Mouse (Mus musculus): Measurements from ENCODE around the gene Myzap. TPM values are rescaled to one million over a fixed set of nuclear protein-coding genes. Genes with fewer than 3 reads are reported as not detected.
A peak's percentile ranks its signal among the peaks of the same experiment; 100 is the strongest.

Myzap gene
- polyA plus RNA-seq, 1 experiment from 2014 or later, result 18.6 TPM

DNA sequence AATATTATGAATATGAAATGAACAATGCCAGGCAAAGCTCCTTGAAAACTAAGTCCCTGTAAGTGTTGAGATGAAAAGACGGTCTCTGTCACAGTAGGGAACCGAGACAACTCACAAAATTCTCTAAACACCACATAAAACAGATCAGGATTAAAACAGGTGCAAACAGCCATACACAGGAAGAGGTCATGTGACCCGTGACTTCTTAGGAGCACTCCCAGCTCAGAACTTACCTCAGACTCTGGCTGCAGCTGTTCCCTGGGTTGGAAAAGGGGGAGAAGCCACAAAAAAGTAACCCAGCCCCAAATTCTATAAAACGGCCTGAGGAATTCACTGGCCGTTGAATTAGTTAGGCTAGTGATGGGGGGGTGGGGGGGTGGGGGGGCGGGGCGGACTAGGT lies 22.0 kb downstream of the Myzap start:
- no peaks in the 10 kb centered on the region for H3K36me3 ChIP-seq (ENCODE audit: control insufficient read depth, insufficient read depth, low read length)
- no peak overlapping the region for H3K9ac ChIP-seq (ENCODE audit: low read depth, low read length)
- no peak overlapping the region for H3K4me3 ChIP-seq (ENCODE audit: low read depth, low read length)
- peak; percentile 47 for DNase-seq (ENCODE audit: low spot score)
- peaks cover 8% of the 10 kb centered on the region; the same call in 1 of the 2 replicates for H3K4me1 ChIP-seq (ENCODE audit: control insufficient read depth, insufficient read depth, low read length)
- no peak overlapping the region for H3K27ac ChIP-seq (replicated peaks; ENCODE audit: low read depth, low read length)
- H3K27me3 ChIP-seq (replicated peaks; ENCODE audit: control insufficient read depth, insufficient read depth, low read length), result no peaks in the 10 kb centered on the region
- H3K4me2 ChIP-seq (ENCODE audit: low read depth, low read length), result no peak overlapping the region
- no peak for ATAC-seq (ENCODE audit: low read depth)
- H3K9me3 ChIP-seq (ENCODE audit: control insufficient read depth, low read length), result no peaks in the 10 kb centered on the region
- 62% methylated on average over 7 of the region's 7 CpGs for WGBS

DNA sequence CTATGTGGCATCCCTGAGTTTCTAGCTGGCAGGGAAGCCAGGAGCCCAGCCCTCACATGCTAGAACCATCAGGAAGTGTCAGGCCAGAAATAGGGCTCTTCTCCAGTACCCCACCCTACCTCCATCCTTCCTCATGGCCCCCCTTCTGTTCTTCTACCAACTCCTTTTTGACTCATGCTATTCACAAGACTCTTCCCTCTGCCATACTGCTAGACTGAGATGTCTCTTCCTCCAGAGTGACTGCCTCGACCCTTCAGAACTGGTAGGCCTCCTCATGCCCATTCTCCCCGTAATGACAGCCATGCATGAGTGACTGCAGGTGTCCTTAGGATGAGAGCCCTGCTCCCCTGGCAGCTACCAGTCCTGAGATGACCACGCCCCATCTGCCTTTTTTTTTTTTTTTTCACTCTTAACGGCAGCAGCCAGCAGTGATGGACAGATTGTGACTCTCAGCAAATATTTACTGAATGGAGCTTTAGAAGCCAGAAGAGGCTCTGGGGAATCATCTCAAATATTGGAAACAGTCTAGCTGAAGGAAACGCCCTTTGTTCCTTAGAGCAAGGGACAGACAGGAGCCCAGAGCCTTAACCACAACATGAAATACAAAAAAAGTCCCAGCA lies 23.7 kb downstream of the Myzap start:
- Histone ChIP-seq H3K9ac (ENCODE audit: low read depth, low read length) (no peak overlapping the region), H3K27ac (replicated peaks; ENCODE audit: low read depth, low read length) (0 out of 2 replicates have a peak overlapping the region, but pooled peaks have one; percentile 5), H3K4me3 (ENCODE audit: low read depth, low read length) (no peak overlapping the region), H3K36me3 (ENCODE audit: control insufficient read depth, insufficient read depth, low read length) (no peaks in the 10 kb centered on the region), H3K4me2 (ENCODE audit: low read depth, low read length) (no peak overlapping the region), H3K4me1 (ENCODE audit: control insufficient read depth, insufficient read depth, low read length) (peaks cover 8% of the 10 kb centered on the region; the same call in 1 of the 2 replicates), H3K27me3 (replicated peaks; ENCODE audit: control insufficient read depth, insufficient read depth, low read length) (no peaks in the 10 kb centered on the region), H3K9me3 (ENCODE audit: control insufficient read depth, low read length) (no peaks in the 10 kb centered on the region)
- DNase-seq (ENCODE audit: low spot score), result no peak
- 31% methylated on average over 5 of the region's 5 CpGs for WGBS
- ATAC-seq (ENCODE audit: low read depth), result no peak

DNA sequence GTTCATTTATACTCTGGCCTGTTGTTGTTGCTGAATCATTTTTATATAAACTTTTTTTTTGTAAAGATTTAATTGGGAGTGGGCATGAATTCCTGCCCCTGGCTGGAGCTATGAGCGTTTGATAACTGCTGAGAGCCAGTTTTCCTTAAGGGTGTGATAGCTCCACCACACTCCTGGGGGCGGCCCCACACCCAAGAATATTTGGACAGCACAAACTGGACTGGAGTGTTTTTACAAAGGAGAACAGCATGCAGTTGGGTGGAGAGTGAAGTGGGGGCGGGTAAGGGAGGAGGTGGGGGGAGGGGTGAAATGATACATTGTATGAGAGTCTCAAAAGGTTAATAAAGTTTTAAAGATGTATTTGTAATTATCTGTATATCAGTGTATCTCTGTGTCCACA lies 24.8 kb downstream of the Myzap start:
- H3K36me3 ChIP-seq (ENCODE audit: control insufficient read depth, insufficient read depth, low read length), result no peaks in the 10 kb centered on the region
- H3K27me3 ChIP-seq (replicated peaks; ENCODE audit: control insufficient read depth, insufficient read depth, low read length), result no peaks in the 10 kb centered on the region
- no peak overlapping the region for H3K27ac ChIP-seq (replicated peaks; ENCODE audit: low read depth, low read length)
- no peaks in the 10 kb centered on the region for H3K9me3 ChIP-seq (ENCODE audit: control insufficient read depth, low read length)
- peaks cover 8% of the 10 kb centered on the region; the same call in 1 of the 2 replicates for H3K4me1 ChIP-seq (ENCODE audit: control insufficient read depth, insufficient read depth, low read length)
- 63% methylated on average over 3 of the region's 3 CpGs for WGBS
- no peak for DNase-seq (ENCODE audit: low spot score)
- H3K9ac ChIP-seq (ENCODE audit: low read depth, low read length), result no peak overlapping the region
- no peak overlapping the region for H3K4me2 ChIP-seq (ENCODE audit: low read depth, low read length)
- no peak for ATAC-seq (ENCODE audit: low read depth)
- no peak overlapping the region for H3K4me3 ChIP-seq (ENCODE audit: low read depth, low read length)

DNA sequence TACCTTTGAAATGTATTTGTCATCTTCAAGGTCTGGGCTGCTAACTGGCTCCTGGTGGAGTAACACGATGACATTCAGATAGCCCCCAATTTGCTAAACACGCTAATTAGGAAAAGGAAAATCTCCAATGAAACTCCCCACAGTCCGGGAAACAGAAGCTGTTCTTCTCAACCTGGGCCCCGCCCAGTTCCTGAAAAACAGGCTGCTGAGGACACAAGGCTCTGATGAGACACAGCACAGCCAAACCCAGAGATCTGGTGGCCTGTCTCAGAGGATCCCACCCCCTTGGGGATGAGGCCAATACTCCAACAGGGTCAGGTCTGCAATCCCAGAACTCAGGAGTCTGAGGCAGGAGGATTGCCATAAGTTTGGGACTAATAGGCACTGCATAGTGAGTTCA lies 25.4 kb downstream of the Myzap start:
- Histone ChIP-seq H3K27me3 (replicated peaks; ENCODE audit: control insufficient read depth, insufficient read depth, low read length) (no peaks in the 10 kb centered on the region), H3K4me3 (ENCODE audit: low read depth, low read length) (no peak overlapping the region), H3K27ac (replicated peaks; ENCODE audit: low read depth, low read length) (no peak overlapping the region), H3K4me2 (ENCODE audit: low read depth, low read length) (no peak overlapping the region), H3K4me1 (ENCODE audit: control insufficient read depth, insufficient read depth, low read length) (peaks cover 8% of the 10 kb centered on the region; the same call in 1 of the 2 replicates), H3K9ac (ENCODE audit: low read depth, low read length) (no peak overlapping the region), H3K36me3 (ENCODE audit: control insufficient read depth, insufficient read depth, low read length) (no peaks in the 10 kb centered on the region), H3K9me3 (ENCODE audit: control insufficient read depth, low read length) (no peaks in the 10 kb centered on the region)
- DNase-seq (ENCODE audit: low spot score) (no peak), ATAC-seq (ENCODE audit: low read depth) (no peak)
- 36% methylated on average over 4 of the region's 4 CpGs for WGBS

DNA sequence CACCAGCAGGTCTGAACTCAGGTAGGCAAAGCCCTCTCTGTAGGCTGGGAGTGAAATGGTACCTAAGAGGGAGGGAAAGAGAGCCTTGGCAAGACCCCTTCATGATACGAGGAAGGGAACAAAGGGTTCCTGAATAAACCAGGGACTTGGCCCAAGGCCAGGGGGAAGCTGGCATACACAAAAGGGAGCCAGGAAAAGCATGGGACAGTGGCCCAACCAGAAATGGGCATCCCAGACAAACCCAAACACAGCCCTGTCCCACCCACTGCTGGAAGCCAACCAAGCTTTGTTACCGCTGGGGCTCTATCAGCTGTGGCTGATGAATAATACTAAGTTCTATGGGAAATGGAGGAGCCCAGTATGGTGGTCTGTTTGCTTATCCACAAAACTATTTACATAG lies 34.4 kb downstream of the Myzap start:
- DNase-seq (ENCODE audit: low spot score), result peak; percentile 65
- Histone ChIP-seq H3K4me1 (ENCODE audit: control insufficient read depth, insufficient read depth, low read length) (no peaks in the 10 kb centered on the region; the same call in 1 of the 2 replicates), H3K9me3 (ENCODE audit: control insufficient read depth, low read length) (no peaks in the 10 kb centered on the region), H3K4me3 (ENCODE audit: low read depth, low read length) (no peak overlapping the region), H3K4me2 (ENCODE audit: low read depth, low read length) (no peak overlapping the region), H3K9ac (ENCODE audit: low read depth, low read length) (no peak overlapping the region), H3K36me3 (ENCODE audit: control insufficient read depth, insufficient read depth, low read length) (no peaks in the 10 kb centered on the region), H3K27ac (replicated peaks; ENCODE audit: low read depth, low read length) (no peak overlapping the region), H3K27me3 (replicated peaks; ENCODE audit: control insufficient read depth, insufficient read depth, low read length) (no peaks in the 10 kb centered on the region)
- no peak for ATAC-seq (ENCODE audit: low read depth)
- WGBS, result 44% methylated on average over 2 of the region's 2 CpGs

DNA sequence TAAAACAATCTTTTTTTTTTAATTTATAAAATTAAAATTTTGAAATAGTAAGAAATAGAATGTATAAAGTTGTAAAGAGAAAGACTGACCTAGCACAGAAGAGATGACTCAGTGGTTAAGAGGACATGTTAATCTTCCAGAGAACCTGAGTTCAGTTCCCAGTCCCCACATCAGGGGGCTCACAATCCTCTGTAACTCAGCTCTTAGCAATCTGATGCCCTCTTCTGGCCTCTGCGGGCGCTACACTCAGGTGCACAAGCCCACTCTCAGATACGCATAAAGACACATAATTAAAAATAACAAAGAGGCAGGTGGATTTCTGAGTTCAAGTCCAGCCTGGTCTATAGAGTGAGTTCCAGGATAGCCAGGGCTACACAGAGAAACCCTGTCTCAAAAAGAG lies 38.2 kb downstream of the Myzap start:
- Histone ChIP-seq H3K27ac (replicated peaks; ENCODE audit: low read depth, low read length) (no peak overlapping the region), H3K36me3 (ENCODE audit: control insufficient read depth, insufficient read depth, low read length) (no peaks in the 10 kb centered on the region), H3K9me3 (ENCODE audit: control insufficient read depth, low read length) (no peaks in the 10 kb centered on the region), H3K4me3 (ENCODE audit: low read depth, low read length) (no peak overlapping the region), H3K4me1 (ENCODE audit: control insufficient read depth, insufficient read depth, low read length) (no peaks in the 10 kb centered on the region; the same call in 1 of the 2 replicates), H3K9ac (ENCODE audit: low read depth, low read length) (no peak overlapping the region), H3K27me3 (replicated peaks; ENCODE audit: control insufficient read depth, insufficient read depth, low read length) (no peaks in the 10 kb centered on the region), H3K4me2 (ENCODE audit: low read depth, low read length) (no peak overlapping the region)
- ATAC-seq (ENCODE audit: low read depth), result no peak
- 95% methylated on average over 3 of the region's 3 CpGs for WGBS
- DNase-seq (ENCODE audit: low spot score), result no peak

DNA sequence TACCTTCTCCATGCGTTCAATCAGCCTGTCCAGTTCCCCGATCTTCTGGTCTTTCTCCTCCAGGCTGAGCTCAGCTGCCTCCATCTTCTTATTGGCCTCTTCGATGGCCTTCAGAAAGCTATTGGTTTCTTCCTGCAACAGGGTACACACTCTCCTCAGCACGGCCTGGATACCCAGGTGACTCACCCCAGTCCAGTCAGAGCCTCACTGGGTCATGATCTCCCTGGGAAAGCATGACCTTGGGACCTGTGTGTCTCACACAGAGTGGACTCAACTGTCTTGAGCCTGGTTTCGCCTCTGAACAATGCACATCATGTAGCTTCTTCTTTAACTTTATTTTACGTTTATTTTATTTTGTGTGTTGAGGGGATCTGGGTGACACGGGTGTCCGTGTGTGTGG lies 42.0 kb downstream of the Myzap start:
- H3K27ac ChIP-seq (replicated peaks; ENCODE audit: low read depth, low read length), result no peak overlapping the region
- no peak overlapping the region for H3K4me2 ChIP-seq (ENCODE audit: low read depth, low read length)
- 85% methylated on average over 8 of the region's 8 CpGs for WGBS
- DNase-seq (ENCODE audit: low spot score) (no peak), ATAC-seq (ENCODE audit: low read depth) (no peak)
- no peaks in the 10 kb centered on the region for H3K4me1 ChIP-seq (ENCODE audit: control insufficient read depth, insufficient read depth, low read length)
- H3K9me3 ChIP-seq (ENCODE audit: control insufficient read depth, low read length), result no peaks in the 10 kb centered on the region
- no peak overlapping the region for H3K4me3 ChIP-seq (ENCODE audit: low read depth, low read length)
- no peaks in the 10 kb centered on the region for H3K27me3 ChIP-seq (replicated peaks; ENCODE audit: control insufficient read depth, insufficient read depth, low read length)
- no peak overlapping the region for H3K9ac ChIP-seq (ENCODE audit: low read depth, low read length)
- H3K36me3 ChIP-seq (ENCODE audit: control insufficient read depth, insufficient read depth, low read length), result no peaks in the 10 kb centered on the region

DNA sequence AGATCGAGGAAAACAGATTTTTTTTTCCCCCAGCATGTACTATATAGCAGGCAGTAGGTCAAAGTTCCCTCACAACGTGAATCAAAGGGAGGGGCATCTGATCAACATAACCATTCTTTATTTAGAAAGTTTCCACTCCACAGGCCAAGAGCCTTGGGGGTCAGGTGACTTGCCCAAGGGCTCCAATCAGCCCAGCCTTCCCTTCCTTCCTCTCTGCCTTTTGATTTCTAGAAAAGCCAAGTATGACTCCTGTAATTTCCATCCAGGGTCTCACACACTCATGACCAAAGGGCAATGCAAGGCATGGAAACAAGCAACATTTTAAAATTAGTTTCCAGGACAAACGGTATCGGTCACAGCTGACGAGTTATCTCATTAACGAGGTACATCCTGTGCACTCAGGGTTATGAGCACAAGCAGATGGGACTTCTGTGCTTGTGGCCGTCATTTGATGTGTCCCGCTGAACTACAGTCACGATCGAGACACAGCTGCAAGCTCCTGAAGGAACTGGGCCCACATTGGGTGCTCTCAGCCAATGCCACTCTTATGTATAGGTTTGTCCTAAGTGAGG lies 44.4 kb downstream of the Myzap start:
- no peak overlapping the region for H3K9ac ChIP-seq (ENCODE audit: low read depth, low read length)
- H3K27me3 ChIP-seq (replicated peaks; ENCODE audit: control insufficient read depth, insufficient read depth, low read length), result no peaks in the 10 kb centered on the region
- WGBS, result 70% methylated on average over 10 of the region's 10 CpGs
- H3K4me2 ChIP-seq (ENCODE audit: low read depth, low read length), result no peak overlapping the region
- no peaks in the 10 kb centered on the region for H3K9me3 ChIP-seq (ENCODE audit: control insufficient read depth, low read length)
- H3K4me1 ChIP-seq (ENCODE audit: control insufficient read depth, insufficient read depth, low read length), result no peaks in the 10 kb centered on the region
- no peak overlapping the region for H3K4me3 ChIP-seq (ENCODE audit: low read depth, low read length)
- no peak overlapping the region for H3K27ac ChIP-seq (replicated peaks; ENCODE audit: low read depth, low read length)
- ATAC-seq (ENCODE audit: low read depth), result no peak
- no peak for DNase-seq (ENCODE audit: low spot score)
- H3K36me3 ChIP-seq (ENCODE audit: control insufficient read depth, insufficient read depth, low read length), result no peaks in the 10 kb centered on the region

DNA sequence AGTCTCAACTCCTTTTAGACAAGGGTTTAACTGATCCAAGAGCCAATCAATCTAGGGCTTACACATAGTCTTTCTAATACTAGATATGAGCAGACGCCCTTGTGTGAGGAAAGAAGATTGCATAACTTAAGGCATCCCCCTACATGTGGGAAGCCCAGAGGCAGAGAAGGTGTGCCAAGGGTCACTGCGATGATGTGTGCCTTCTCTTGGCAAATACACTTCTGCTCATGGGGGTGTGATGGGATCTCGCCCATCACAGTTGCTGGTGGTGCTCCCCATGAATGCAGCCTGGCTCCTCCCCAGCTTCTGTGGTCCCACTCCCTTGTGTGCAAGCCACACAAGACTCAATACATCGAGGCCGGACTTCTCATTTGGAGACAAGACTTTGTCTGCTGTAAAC lies 47.3 kb downstream of the Myzap start:
- ATAC-seq (ENCODE audit: low read depth), result no peak
- 81% methylated on average over 5 of the region's 5 CpGs for WGBS

More for the DNA sequence above, 47.3 kb downstream of the Myzap start:
- H3K27me3 ChIP-seq (replicated peaks; ENCODE audit: control insufficient read depth, insufficient read depth, low read length), result no peaks in the 10 kb centered on the region
- no peaks in the 10 kb centered on the region for H3K4me1 ChIP-seq (ENCODE audit: control insufficient read depth, insufficient read depth, low read length)
- no peaks in the 10 kb centered on the region for H3K9me3 ChIP-seq (ENCODE audit: control insufficient read depth, low read length)
- no peak overlapping the region for H3K27ac ChIP-seq (replicated peaks; ENCODE audit: low read depth, low read length)
- H3K36me3 ChIP-seq (ENCODE audit: control insufficient read depth, insufficient read depth, low read length), result no peaks in the 10 kb centered on the region
- no peak for DNase-seq (ENCODE audit: low spot score)
- no peak overlapping the region for H3K4me3 ChIP-seq (ENCODE audit: low read depth, low read length)
- H3K9ac ChIP-seq (ENCODE audit: low read depth, low read length), result no peak overlapping the region
- no peak overlapping the region for H3K4me2 ChIP-seq (ENCODE audit: low read depth, low read length)
